ENCODE assay signal across 8 mouse cellular contexts in genomic region chr9:35175251-35176123, GRCm38 (mm10). TPM values are rescaled to one million over a fixed set of nuclear protein-coding genes. Genes with fewer than 3 reads are reported as not detected.
DNase-seq lines count a peak whose midpoint lies in the region; ATAC-seq and TF ChIP-seq lines count a peak whose summit lies in the region.

Gene Dcps (minus strand): TSS chr9:35176061.

- peak; percentile 97 for ATAC-seq in activated CD4-positive, CD25-positive, alpha-beta regulatory T cell, adult 4 months

- H3K9me3 ChIP-seq in megakaryocyte, embryonic 14.5 days: no peaks in the 10 kb centered on the region

- H3K27me3 ChIP-seq in megakaryocyte, embryonic 14.5 days (replicated peaks): no peaks in the 10 kb centered on the region

- H3K4me3 ChIP-seq in cortical plate, adult 2 months (ENCODE audit: insufficient read depth, low read length): peak within 1 kb of the TSS; percentile 59
- H3K4me3 ChIP-seq in megakaryocyte, embryonic 14.5 days (replicated peaks): peak within 1 kb of the TSS; percentile 94

- peaks cover 2% of the 10 kb centered on the region; the same call in 1 of the 2 replicates for H3K4me1 ChIP-seq in cortical plate, adult 2 months (ENCODE audit: control insufficient read depth, insufficient read depth, low read length)
- peaks cover 35% of the 10 kb centered on the region for H3K4me1 ChIP-seq in megakaryocyte, embryonic 14.5 days

- peak; percentile 68; the same call in 1 of the 2 replicates for TF ChIP-seq POLR2A in cortical plate, adult 2 months (IDR thresholded peaks at IDR 0.05; ENCODE audit: extremely low read depth, insufficient read depth, low read length)

- peak within 1 kb of the TSS; percentile 50 for H3K27ac ChIP-seq in cortical plate, adult 2 months (ENCODE audit: insufficient read depth, low read length)

- TF ChIP-seq CTCF in cortical plate, adult 2 months (IDR thresholded peaks at IDR 0.05; ENCODE audit: extremely low read depth, insufficient read depth, low read length): no peak

- H3K36me3 ChIP-seq in megakaryocyte, embryonic 14.5 days (replicated peaks; ENCODE audit: low read length): peaks cover 13% of the 10 kb centered on the region

- DNase-seq in gastrocnemius, adult 8-10 months (ENCODE audit: low spot score in 2 of 2): peak; percentile 81 to 85
- DNase-seq in hindlimb bud, embryonic 11.5 days (ENCODE audit: extremely low spot score, low read depth, low spot score): peak; percentile 77
- DNase-seq in left cerebral cortex, adult 8-10 months (ENCODE audit: low spot score in 2 of 2): peak; percentile 91 to 96
- peak; percentile 98 for DNase-seq in right cerebral cortex, postnatal 10 days (ENCODE audit: low spot score in 2 of 2)
- peak; percentile 85 for DNase-seq in urinary bladder, postnatal 25 days (ENCODE audit: low spot score)

RNA-seq across cellular contexts. Expression of gene Dcps, which starts in this region (rescaled TPM):
- polyA plus RNA-seq in activated CD4-positive, CD25-positive, alpha-beta regulatory T cell, adult 4 months (2017; shearing (Covaris generic)): 10 to 100 TPM; 84.9 to 98.4 TPM
- 23.1 and 25.3 TPM in 2 replicates for polyA plus RNA-seq in cortical plate, adult 2 months (2012; rRNA removed)
- total RNA-seq in gastrocnemius, adult 8-10 months (2022): 1 to 10 TPM; 7.0 to 9.5 (median 8.7) TPM
- 10 to 100 TPM; 16.1 to 19.1 (median 16.4) TPM for total RNA-seq in left cerebral cortex, adult 8-10 months (2022)
- 78.0 and 88.3 TPM in 2 replicates for polyA plus RNA-seq in megakaryocyte, embryonic 14.5 days (2012; ENCODE audit: insufficient read depth, low replicate concordance)

Comparison
In these comparisons a context has a peak if more than half of its experiments do, and no peak if none do; other contexts are left out.
1. Peak in every context shown above with its lines: DNase-seq, ATAC-seq, H3K4me3 ChIP-seq and H3K27ac ChIP-seq.